Mouse (Mus musculus): ENCODE data around the gene A4galt. TPM values are rescaled to one million over a fixed set of nuclear protein-coding genes. Genes with fewer than 3 reads are reported as not detected.

A4galt gene
- polyA plus RNA-seq, 1 experiment = not detected

- H3K9me3 ChIP-seq (ENCODE audit: control insufficient read depth, low read length) = no peaks in the 10 kb centered on the region
- H3K36me3 ChIP-seq (ENCODE audit: control insufficient read depth) = no peaks in the 10 kb centered on the region
- TF ChIP-seq TAL1 (IDR thresholded peaks at IDR 0.05; ENCODE audit: low read length) (no peak), GATA1 (IDR thresholded peaks at IDR 0.05; ENCODE audit: low read length) (no peak)
- H3K27me3 ChIP-seq (ENCODE audit: control insufficient read depth) = no peaks in the 10 kb centered on the region
- no peak overlapping the region for H3K4me3 ChIP-seq (replicated peaks)
- H3K4me1 ChIP-seq (ENCODE audit: control insufficient read depth) = no peaks in the 10 kb centered on the region
These were observed 29.9 kb downstream of the A4galt start for GRCm38 (mm10) chr15:83221721-83222120.

GRCm38 (mm10) chr15:83220368-83221013, 31.1 kb downstream of the A4galt start:
- Histone ChIP-seq H3K27me3 (ENCODE audit: control insufficient read depth) (no peaks in the 10 kb centered on the region), H3K4me1 (ENCODE audit: control insufficient read depth) (no peaks in the 10 kb centered on the region), H3K36me3 (ENCODE audit: control insufficient read depth) (no peaks in the 10 kb centered on the region), H3K9me3 (ENCODE audit: control insufficient read depth, low read length) (no peaks in the 10 kb centered on the region), H3K4me3 (replicated peaks) (no peak overlapping the region)
- TF ChIP-seq TAL1 (IDR thresholded peaks at IDR 0.05; ENCODE audit: low read length) (no peak), GATA1 (IDR thresholded peaks at IDR 0.05; ENCODE audit: low read length) (no peak)

- no peaks in the 10 kb centered on the region for H3K36me3 ChIP-seq (ENCODE audit: control insufficient read depth)
- peaks cover 2% of the 10 kb centered on the region for H3K27me3 ChIP-seq (ENCODE audit: control insufficient read depth)
- no peak overlapping the region for H3K4me3 ChIP-seq (replicated peaks)
- no peaks in the 10 kb centered on the region for H3K4me1 ChIP-seq (ENCODE audit: control insufficient read depth)
- no peaks in the 10 kb centered on the region for H3K9me3 ChIP-seq (ENCODE audit: control insufficient read depth, low read length)
- TF ChIP-seq GATA1 (IDR thresholded peaks at IDR 0.05; ENCODE audit: low read length) = no peak
- TF ChIP-seq TAL1 (IDR thresholded peaks at IDR 0.05; ENCODE audit: low read length) = no peak
These were observed 36.0 kb downstream of the A4galt start for GRCm38 (mm10) chr15:83215322-83216216.

GRCm38 (mm10) chr15:83210229-83210628, 41.3 kb downstream of the A4galt start:
- peaks cover 28% of the 10 kb centered on the region for H3K27me3 ChIP-seq (ENCODE audit: control insufficient read depth)
- H3K4me3 ChIP-seq (replicated peaks) = no peak overlapping the region
- no peaks in the 10 kb centered on the region for H3K4me1 ChIP-seq (ENCODE audit: control insufficient read depth)
- TF ChIP-seq TAL1 (IDR thresholded peaks at IDR 0.05; ENCODE audit: low read length) = no peak
- no peaks in the 10 kb centered on the region for H3K9me3 ChIP-seq (ENCODE audit: control insufficient read depth, low read length)
- no peaks in the 10 kb centered on the region for H3K36me3 ChIP-seq (ENCODE audit: control insufficient read depth)

- H3K4me1 ChIP-seq (ENCODE audit: control insufficient read depth) = peaks cover 1% of the 10 kb centered on the region
- H3K4me3 ChIP-seq (replicated peaks) = no peak overlapping the region
- no peaks in the 10 kb centered on the region for H3K9me3 ChIP-seq (ENCODE audit: control insufficient read depth, low read length)
- no peak for TF ChIP-seq TAL1 (IDR thresholded peaks at IDR 0.05; ENCODE audit: low read length)
- TF ChIP-seq GATA1 (IDR thresholded peaks at IDR 0.05; ENCODE audit: low read length) = no peak
- H3K36me3 ChIP-seq (ENCODE audit: control insufficient read depth) = no peaks in the 10 kb centered on the region
- H3K27me3 ChIP-seq (ENCODE audit: control insufficient read depth) = peaks cover 28% of the 10 kb centered on the region
These were observed 41.9 kb downstream of the A4galt start for GRCm38 (mm10) chr15:83209719-83210118.

GRCm38 (mm10) chr15:83209092-83209695, 42.4 kb downstream of the A4galt start:
- Histone ChIP-seq H3K36me3 (ENCODE audit: control insufficient read depth) (no peaks in the 10 kb centered on the region), H3K27me3 (ENCODE audit: control insufficient read depth) (peaks cover 28% of the 10 kb centered on the region), H3K4me1 (ENCODE audit: control insufficient read depth) (peaks cover 4% of the 10 kb centered on the region), H3K4me3 (replicated peaks) (no peak overlapping the region), H3K9me3 (ENCODE audit: control insufficient read depth, low read length) (no peaks in the 10 kb centered on the region)
- TF ChIP-seq GATA1 (IDR thresholded peaks at IDR 0.05; ENCODE audit: low read length) (no peak), TAL1 (IDR thresholded peaks at IDR 0.05; ENCODE audit: low read length) (no peak)

GRCm38 (mm10) chr15:83204731-83205451, 46.7 kb downstream of the A4galt start:
- TF ChIP-seq GATA1 (IDR thresholded peaks at IDR 0.05; ENCODE audit: low read length) (no peak), TAL1 (IDR thresholded peaks at IDR 0.05; ENCODE audit: low read length) (no peak)
- H3K36me3 ChIP-seq (ENCODE audit: control insufficient read depth) = no peaks in the 10 kb centered on the region
- peaks cover 4% of the 10 kb centered on the region for H3K4me1 ChIP-seq (ENCODE audit: control insufficient read depth)
- no peak overlapping the region for H3K4me3 ChIP-seq (replicated peaks)
- no peaks in the 10 kb centered on the region for H3K9me3 ChIP-seq (ENCODE audit: control insufficient read depth, low read length)
- H3K27me3 ChIP-seq (ENCODE audit: control insufficient read depth) = peaks cover 19% of the 10 kb centered on the region

- Histone ChIP-seq H3K4me3 (replicated peaks) (no peak overlapping the region), H3K9me3 (ENCODE audit: control insufficient read depth, low read length) (no peaks in the 10 kb centered on the region), H3K36me3 (ENCODE audit: control insufficient read depth) (no peaks in the 10 kb centered on the region), H3K4me1 (ENCODE audit: control insufficient read depth) (peaks cover 4% of the 10 kb centered on the region), H3K27me3 (ENCODE audit: control insufficient read depth) (peaks cover under 1% of the 10 kb centered on the region; the same call in 1 of the 2 replicates)
- TF ChIP-seq TAL1 (IDR thresholded peaks at IDR 0.05; ENCODE audit: low read length) (no peak), GATA1 (IDR thresholded peaks at IDR 0.05; ENCODE audit: low read length) (no peak)
These were observed 49.2 kb downstream of the A4galt start for GRCm38 (mm10) chr15:83202412-83202811.

Data from erythroblast, embryonic 14.5 days (primary cell).